Mouse (Mus musculus) liver, adult 2 months (tissue): ENCODE measurements around the gene Tpx2. TPM values are rescaled to one million over a fixed set of nuclear protein-coding genes. Genes with fewer than 3 reads are reported as not detected.

ENCODE experiments used
- DNase-seq: peaks from one replicate; pipeline ENCODE4 v3.0.0-alpha.2; 2011; ENCODE audit warnings: low read depth, low spot score; ENCODE audit errors: extremely low read depth
- H3K27ac ChIP-seq: fragments of 200-500 bp; replicated peaks from 2 replicates; pipeline ENCODE4 v1.5.1; 2012; ENCODE audit warnings: low read depth, mild to moderate bottlenecking, control low read depth, inconsistent platforms, low read length; ENCODE audit not compliant: insufficient read depth
- H3K27me3 ChIP-seq: fragments of 200-500 bp; 2 replicates; pipeline ENCODE4 v1.6.1; 2012; ENCODE audit warnings: mild to moderate bottlenecking, moderate library complexity, low read length, inconsistent platforms; ENCODE audit not compliant: control insufficient read depth, insufficient read depth
- H3K36me3 ChIP-seq: fragments of 200-500 bp; 2 replicates; pipeline ENCODE4 v1.6.1; 2012; ENCODE audit warnings: low read length, inconsistent platforms; ENCODE audit not compliant: control insufficient read depth, insufficient read depth
- H3K4me1 ChIP-seq: fragments of 200-500 bp; 2 replicates; pipeline ENCODE4 v1.6.1; 2011; ENCODE audit warnings: low read length; ENCODE audit not compliant: control insufficient read depth, insufficient read depth
- H3K4me3 ChIP-seq: fragments of 200-500 bp; 2 replicates; pipeline ENCODE4 v1.5.1; 2011; ENCODE audit warnings: low read depth, mild to moderate bottlenecking, control low read depth, low read length, moderate library complexity; ENCODE audit not compliant: insufficient read depth
- H3K79me2 ChIP-seq: fragments of 200-500 bp; 2 replicates; pipeline ENCODE4 v1.6.1; 2012; ENCODE audit warnings: inconsistent platforms, mild to moderate bottlenecking, low read length, moderate library complexity; ENCODE audit not compliant: control insufficient read depth, insufficient read depth
- H3K9ac ChIP-seq: fragments of 200-500 bp; 2 replicates; pipeline ENCODE4 v1.6.1; 2012; ENCODE audit warnings: low read depth, mild to moderate bottlenecking, control low read depth, inconsistent platforms, low read length
- CTCF ChIP-seq: fragments of 200-500 bp; IDR thresholded peaks from 2 replicates; pipeline ENCODE4 v1.5.1; 2011; ENCODE audit warnings: low read depth, low read length, control low read depth
- POLR2A ChIP-seq: fragments of 200-500 bp; IDR thresholded peaks from 2 replicates; pipeline ENCODE4 v1.6.1; 2011; ENCODE audit warnings: low read length, control low read depth; ENCODE audit not compliant: insufficient read depth; ENCODE audit errors: extremely low read depth
- WGBS: fragments of 180-500 bp; shearing (Covaris S2); methylation state at CpG from one replicate; pipeline ENCODE4 v1.1.7; 2018; 5-methylcytosine and 5-hydroxymethylcytosine counted together
- polyA plus RNA-seq: library from polyadenylated mRNA; depleted of rRNA; stranded (reverse); fragments of >200 nt; gene quantifications from 2 replicates; pipeline ENCODE4 v1.2.3, GENCODE M21; 2012; rRNA removed
- total RNA-seq: library from RNA; depleted of rRNA; stranded (reverse); fragments of >200 nt; gene quantifications from 2 replicates; pipeline ENCODE4 v1.2.3, GENCODE M21; 2014; rRNA removed

Tpx2 gene
- total and polyA plus RNA-seq, 2 experiments, result 0.04 to 0.18 TPM

DNA sequence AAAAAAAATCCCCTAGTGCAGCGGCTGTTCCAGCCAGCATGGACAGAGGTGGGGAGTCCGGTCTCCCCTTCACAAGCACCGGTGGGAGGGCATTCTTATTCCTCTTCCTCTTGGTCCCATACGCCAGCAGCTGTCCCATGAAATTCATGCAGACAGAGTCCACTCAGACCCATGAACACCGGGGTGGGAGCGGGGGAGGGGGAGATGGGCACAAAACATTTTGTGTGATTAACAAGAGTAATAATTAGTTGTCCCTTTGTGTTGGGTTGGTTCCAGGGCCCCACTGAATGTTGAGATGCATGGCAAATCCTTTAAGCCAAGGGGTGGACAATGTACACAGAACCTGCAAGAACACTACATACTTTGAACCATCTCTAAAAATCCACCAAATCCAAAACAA, 93.3 kb downstream of the Tpx2 start:
- H3K27me3 ChIP-seq, result peaks cover 7% of the 10 kb centered on the region
- H3K9ac ChIP-seq, result no peak overlapping the region
- DNase-seq, result no peak
- H3K36me3 ChIP-seq, result no peaks in the 10 kb centered on the region
- no peak overlapping the region for H3K4me3 ChIP-seq
- H3K79me2 ChIP-seq, result no peaks in the 10 kb centered on the region
- 79% methylated on average over 6 of the region's 6 CpGs for whole genome bisulfite sequencing
- H3K4me1 ChIP-seq, result no peaks in the 10 kb centered on the region
- no peak overlapping the region for H3K27ac ChIP-seq
- no peak for TF ChIP-seq POLR2A
- TF ChIP-seq CTCF, result no peak

DNA sequence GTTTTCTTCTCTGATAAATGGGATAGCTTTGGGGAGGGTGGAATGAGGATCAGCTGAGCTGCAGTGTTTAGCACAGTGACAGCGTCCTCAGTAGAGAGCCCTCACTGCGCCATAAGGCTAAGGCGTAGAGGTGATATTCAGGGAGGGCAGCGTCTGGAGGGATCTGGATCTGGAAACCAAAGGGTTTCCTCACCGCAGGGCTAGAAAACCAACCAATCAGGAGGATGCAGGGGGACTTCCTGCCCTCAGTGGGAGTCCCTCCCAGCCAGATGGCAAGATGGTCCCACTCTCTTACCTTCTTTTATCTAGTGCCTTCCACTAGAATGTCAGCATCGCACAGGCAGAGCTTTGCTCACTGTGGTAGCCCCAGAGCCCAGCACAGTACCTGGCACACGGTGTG, 94.0 kb downstream of the Tpx2 start:
- Histone ChIP-seq H3K36me3 (no peaks in the 10 kb centered on the region), H3K27me3 (peaks cover 7% of the 10 kb centered on the region), H3K9ac (no peak overlapping the region), H3K79me2 (no peaks in the 10 kb centered on the region), H3K27ac (no peak overlapping the region), H3K4me3 (no peak overlapping the region), H3K4me1 (no peaks in the 10 kb centered on the region)
- 33% methylated on average over 7 of the region's 7 CpGs for WGBS
- TF ChIP-seq CTCF (no peak), POLR2A (no peak)
- no peak for DNase-seq

DNA sequence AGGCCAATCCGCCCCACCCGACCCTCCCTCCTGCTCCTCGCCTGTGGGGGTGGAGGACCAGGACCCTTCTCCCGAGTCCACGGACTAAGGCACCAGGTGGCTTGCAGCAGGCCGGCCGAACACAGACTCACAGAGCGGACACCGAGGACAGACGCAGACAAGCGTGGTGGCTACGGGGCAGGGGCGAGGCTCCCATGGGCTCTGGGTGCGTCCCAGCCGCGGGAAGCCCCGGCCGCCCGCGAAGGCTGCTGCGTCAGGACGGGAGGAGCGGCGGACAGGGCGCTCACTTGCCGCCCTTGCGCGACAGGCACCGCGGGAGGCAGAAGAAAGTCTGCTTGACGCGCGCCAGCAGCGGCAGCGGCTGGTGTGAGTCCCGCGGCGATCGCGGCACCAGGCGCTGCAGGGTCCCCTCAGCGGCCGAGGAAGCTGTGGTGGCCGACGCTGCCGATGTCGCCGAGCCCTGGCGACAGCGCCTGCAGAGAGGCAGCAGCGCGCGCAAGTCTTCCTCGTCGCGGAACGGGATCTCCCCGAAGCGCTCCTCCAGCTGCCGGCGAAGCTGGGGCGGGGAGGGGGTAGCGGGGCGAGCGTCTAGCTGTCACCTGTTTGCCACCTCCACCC, 95.2 kb downstream of the Tpx2 start:
- no peaks in the 10 kb centered on the region for H3K79me2 ChIP-seq
- 2% methylated on average over 63 of the region's 65 CpGs for WGBS
- no peak overlapping the region for H3K4me3 ChIP-seq
- no peak for DNase-seq
- H3K27ac ChIP-seq, result no peak overlapping the region
- H3K36me3 ChIP-seq, result no peaks in the 10 kb centered on the region
- no peaks in the 10 kb centered on the region for H3K4me1 ChIP-seq
- TF ChIP-seq CTCF, result no peak
- no peak for TF ChIP-seq POLR2A
- H3K27me3 ChIP-seq, result peaks cover 7% of the 10 kb centered on the region
- H3K9ac ChIP-seq, result no peak overlapping the region

DNA sequence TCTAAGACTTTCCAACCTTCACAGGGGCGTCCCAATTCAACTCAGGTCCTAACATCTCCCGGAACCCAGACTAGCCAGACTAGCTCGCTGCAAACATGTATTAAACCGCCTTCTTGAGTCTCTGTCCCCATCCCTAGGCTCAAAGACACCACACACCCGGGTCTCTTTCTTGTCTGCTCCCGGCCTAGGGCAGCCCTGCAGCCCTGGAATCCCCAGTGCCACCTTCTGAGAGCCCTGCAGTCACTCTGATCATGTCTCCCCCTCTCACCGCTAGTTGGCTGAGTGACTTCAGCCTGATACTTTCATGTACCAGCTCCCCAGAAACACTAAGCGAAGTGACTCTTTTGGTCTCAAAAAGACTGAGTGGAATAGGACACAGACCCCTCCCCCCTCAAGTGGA, 95.8 kb downstream of the Tpx2 start:
- Histone ChIP-seq H3K27me3 (peaks cover 7% of the 10 kb centered on the region), H3K4me1 (no peaks in the 10 kb centered on the region), H3K27ac (no peak overlapping the region), H3K79me2 (no peaks in the 10 kb centered on the region), H3K36me3 (no peaks in the 10 kb centered on the region), H3K9ac (no peak overlapping the region), H3K4me3 (no peak overlapping the region)
- 9% methylated on average over 8 of the region's 8 CpGs for WGBS
- TF ChIP-seq CTCF, result no peak
- no peak for TF ChIP-seq POLR2A
- no peak for DNase-seq

DNA sequence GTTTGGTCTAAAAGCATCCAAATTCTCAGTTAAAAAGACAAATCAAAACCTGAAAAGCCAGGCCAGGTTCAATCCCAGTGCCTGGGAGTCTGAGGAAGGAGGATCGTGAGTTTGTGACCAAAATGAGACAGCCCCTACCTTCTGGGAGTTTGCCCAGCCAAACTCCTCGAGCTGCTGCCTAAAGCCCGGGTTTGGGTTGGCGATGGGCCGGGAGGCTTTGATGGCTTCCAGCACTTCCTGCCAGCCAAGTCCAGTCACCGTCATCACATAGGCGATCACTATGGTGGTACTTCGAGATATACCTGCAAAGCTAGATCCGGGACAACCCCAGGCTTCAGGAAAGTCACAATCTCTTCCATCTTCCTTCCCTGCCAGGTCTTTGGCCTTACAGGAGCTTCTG, 96.2 kb downstream of the Tpx2 start:
- Histone ChIP-seq H3K79me2 (no peaks in the 10 kb centered on the region), H3K4me1 (no peaks in the 10 kb centered on the region), H3K9ac (no peak overlapping the region), H3K27me3 (peaks cover 7% of the 10 kb centered on the region), H3K4me3 (no peak overlapping the region), H3K36me3 (no peaks in the 10 kb centered on the region), H3K27ac (no peak overlapping the region)
- TF ChIP-seq CTCF, result no peak
- TF ChIP-seq POLR2A, result no peak
- DNase-seq, result no peak
- 57% methylated on average over 9 of the region's 9 CpGs for WGBS

Other genes starting within 250 kb of the Tpx2 start
- gene Defb45, start 248.6 kb upstream of the Tpx2 start, total RNA-seq, result not detected in 2 replicates
- gene Defb45, start 248.6 kb upstream of the Tpx2 start, polyA plus RNA-seq, result not detected in 2 replicates
- not detected in 2 replicates for gene Defb36, start 243.6 kb upstream of the Tpx2 start, total RNA-seq
- gene Defb36, start 243.6 kb upstream of the Tpx2 start, polyA plus RNA-seq, result not detected in 2 replicates
- gene Defb25, start 224.9 kb upstream of the Tpx2 start, total RNA-seq, result 2.1 TPM in 1 of 2 replicates, not detected in the other
- gene Defb25, start 224.9 kb upstream of the Tpx2 start, polyA plus RNA-seq, result not detected in 2 replicates
- 0.34 and 0.65 TPM in 2 replicates for gene Rem1, start 221.0 kb upstream of the Tpx2 start, total RNA-seq
- gene Rem1, start 221.0 kb upstream of the Tpx2 start, polyA plus RNA-seq, result 0.32 and 0.35 TPM in 2 replicates
- 65.5 and 86.1 TPM in 2 replicates for gene H13, start 178.5 kb upstream of the Tpx2 start, total RNA-seq
- gene H13, start 178.5 kb upstream of the Tpx2 start, polyA plus RNA-seq, result 117 and 148 TPM in 2 replicates
- gene Mcts2, start 160.9 kb upstream of the Tpx2 start, total RNA-seq, result 7.2 and 8.9 TPM in 2 replicates
- gene Mcts2, start 160.9 kb upstream of the Tpx2 start, polyA plus RNA-seq, result 2.4 and 3.8 TPM in 2 replicates
- gene Id1, start 111.7 kb upstream of the Tpx2 start, total RNA-seq, result 16.4 and 33.0 TPM in 2 replicates
- gene Id1, start 111.7 kb upstream of the Tpx2 start, polyA plus RNA-seq, result 19.2 and 33.0 TPM in 2 replicates
- not detected in 2 replicates for gene Cox4i2, start 93.8 kb upstream of the Tpx2 start, total RNA-seq
- gene Cox4i2, start 93.8 kb upstream of the Tpx2 start, polyA plus RNA-seq, result 0.22 and 0.31 TPM in 2 replicates
- gene Bcl2l1, start 16.2 kb upstream of the Tpx2 start, total RNA-seq, result 14.9 and 16.1 TPM in 2 replicates
- 30.4 and 33.8 TPM in 2 replicates for gene Bcl2l1, start 16.2 kb upstream of the Tpx2 start, polyA plus RNA-seq
- gene Mylk2, start 63.4 kb downstream of the Tpx2 start, total RNA-seq, result 0.09 TPM in 1 of 2 replicates, not detected in the other
- gene Mylk2, start 63.4 kb downstream of the Tpx2 start, polyA plus RNA-seq, result not detected in 2 replicates
- gene Foxs1, start 85.2 kb downstream of the Tpx2 start, total RNA-seq, result 0.34 TPM in 1 of 2 replicates, not detected in the other
- gene Foxs1, start 85.2 kb downstream of the Tpx2 start, polyA plus RNA-seq, result 1.1 and 1.6 TPM in 2 replicates
- gene Dusp15, start 103.7 kb downstream of the Tpx2 start, total RNA-seq, result not detected in 2 replicates
- gene Dusp15, start 103.7 kb downstream of the Tpx2 start, polyA plus RNA-seq, result not detected in 2 replicates
- gene Ttll9, start 114.5 kb downstream of the Tpx2 start, total RNA-seq, result 0.20 TPM in 1 of 2 replicates, not detected in the other
- gene Ttll9, start 114.5 kb downstream of the Tpx2 start, polyA plus RNA-seq, result 0.11 and 0.19 TPM in 2 replicates
- 10.9 and 14.4 TPM in 2 replicates for gene Pdrg1, start 167.5 kb downstream of the Tpx2 start, total RNA-seq
- 23.7 and 28.3 TPM in 2 replicates for gene Pdrg1, start 167.5 kb downstream of the Tpx2 start, polyA plus RNA-seq
- not detected in 2 replicates for gene Xkr7, start 183.9 kb downstream of the Tpx2 start, total RNA-seq
- gene Xkr7, start 183.9 kb downstream of the Tpx2 start, polyA plus RNA-seq, result not detected in 2 replicates
- 2.3 and 2.5 TPM in 2 replicates for gene Ccm2l, start 218.0 kb downstream of the Tpx2 start, total RNA-seq
- 3.4 and 5.5 TPM in 2 replicates for gene Ccm2l, start 218.0 kb downstream of the Tpx2 start, polyA plus RNA-seq